Mouse (Mus musculus) CH12.LX (cell line): Measurements from ENCODE around the gene Gm20388. TPM values are rescaled to one million over a fixed set of nuclear protein-coding genes. Genes with fewer than 3 reads are reported as not detected.

Source experiments
- DNase-seq: peaks from one replicate; pipeline ENCODE4 v3.0.0-alpha.2; 2013; ENCODE audit errors: extremely low read depth
- H3K27ac ChIP-seq: 2 replicates; pipeline ENCODE4 v1.5.1; 2012; ENCODE audit warnings: low read depth, mild to moderate bottlenecking, control low read depth, moderate library complexity; ENCODE audit not compliant: insufficient read depth
- H3K27me3 ChIP-seq: replicated peaks from 2 replicates; pipeline ENCODE3; 2012; ENCODE audit warnings: inconsistent platforms
- H3K36me3 ChIP-seq, 2 experiments: replicated peaks in 1 of 2; 2 replicates each; pipeline versions ENCODE3 to v1.6.1; 2012; ENCODE audit warnings: inconsistent platforms in 1 of 2, low read length in 1 of 2, mild to moderate bottlenecking in 1 of 2, mixed read lengths in 1 of 2, moderate library complexity in 1 of 2; ENCODE audit not compliant: control insufficient read depth in 1 of 2, insufficient read depth in 1 of 2
- H3K4me1 ChIP-seq, 2 experiments: 2 replicates each; pipeline ENCODE4 v1.6.1; 2012; ENCODE audit warnings: inconsistent platforms in 1 of 2, moderate library complexity in 1 of 2; ENCODE audit not compliant: insufficient read depth in 2 of 2, control insufficient read depth in 1 of 2
- H3K4me2 ChIP-seq: 2 replicates; pipeline ENCODE4 v1.6.1; 2012; ENCODE audit warnings: low read depth, mild to moderate bottlenecking, control low read depth; ENCODE audit not compliant: poor library complexity, insufficient read depth, severe bottlenecking
- H3K4me3 ChIP-seq, 3 experiments: fragments of 150-350 bp in 1 of 3; sonication (generic) in 1 of 3; replicated peaks in 1 of 3; 2 replicates each; pipeline versions ENCODE3 to v1.5.1; 2011 to 2012; ENCODE audit warnings: low read depth in 2 of 3, low read length in 2 of 3, mild to moderate bottlenecking in 2 of 3, moderate library complexity in 2 of 3, control low read depth in 1 of 3, improper control_type of control experiment in 1 of 3, inconsistent platforms in 1 of 3, mixed read lengths in 1 of 3; ENCODE audit not compliant: poor library complexity in 1 of 3
- H3K79me2 ChIP-seq: replicated peaks from 2 replicates; pipeline ENCODE4 v1.6.1; 2012; ENCODE audit warnings: mild to moderate bottlenecking, moderate library complexity; ENCODE audit not compliant: control insufficient read depth, poor library complexity, insufficient read depth, severe bottlenecking; ENCODE audit errors: extremely low read depth
- H3K9ac ChIP-seq: 2 replicates; pipeline ENCODE4 v1.6.1; 2012; ENCODE audit warnings: low read depth, mild to moderate bottlenecking, control low read depth, moderate library complexity; ENCODE audit not compliant: insufficient read depth
- H3K9me3 ChIP-seq: replicated peaks from 2 replicates; pipeline ENCODE3; 2012; ENCODE audit warnings: low read length, inconsistent platforms, mixed read lengths
- CHD1 ChIP-seq: IDR thresholded peaks from 2 replicates; pipeline ENCODE4 v1.6.1; 2012; ENCODE audit warnings: low read depth, low read length, improper control_type of control experiment, inconsistent platforms
- EP300 ChIP-seq: IDR thresholded peaks from 2 replicates; pipeline ENCODE4 v1.6.1; 2011; ENCODE audit warnings: low read length, improper control_type of control experiment
- ETS1 ChIP-seq: conservative IDR thresholded peaks from 2 replicates; pipeline ENCODE4 v1.6.1; 2012; ENCODE audit warnings: low read depth, mild to moderate bottlenecking, inconsistent platforms, low read length, improper control_type of control experiment, moderate library complexity
- HCFC1 ChIP-seq: IDR thresholded peaks from 2 replicates; pipeline ENCODE4 v1.6.1; 2012; ENCODE audit warnings: low read depth, mild to moderate bottlenecking, inconsistent platforms, low read length, improper control_type of control experiment
- MAX ChIP-seq: IDR thresholded peaks from 2 replicates; pipeline ENCODE4 v1.6.1; 2011; ENCODE audit warnings: low read length, improper control_type of control experiment
- MYC ChIP-seq: IDR thresholded peaks from 2 replicates; pipeline ENCODE4 v1.6.1; 2011; ENCODE audit warnings: low read depth, mild to moderate bottlenecking, improper control_type of control experiment, low read length
- NELFE ChIP-seq: IDR thresholded peaks from 2 replicates; pipeline ENCODE4 v1.6.1; 2011; ENCODE audit warnings: low read depth, low read length, improper control_type of control experiment
- POLR2AphosphoS2 ChIP-seq: IDR thresholded peaks from 2 replicates; pipeline ENCODE4 v1.6.1; 2011; ENCODE audit warnings: low read depth, low read length, improper control_type of control experiment
- RCOR1 ChIP-seq: conservative IDR thresholded peaks from 2 replicates; pipeline ENCODE4 v1.6.1; 2012; ENCODE audit warnings: low read depth, mild to moderate bottlenecking, inconsistent platforms, low read length, improper control_type of control experiment
- SIN3A ChIP-seq: IDR thresholded peaks from 2 replicates; pipeline ENCODE4 v1.6.1; 2012; ENCODE audit warnings: low read length, improper control_type of control experiment, inconsistent platforms
- SMC3 ChIP-seq: IDR thresholded peaks from 2 replicates; pipeline ENCODE4 v1.6.1; 2011; ENCODE audit warnings: low read depth, low read length, improper control_type of control experiment
- TCF12 ChIP-seq: IDR thresholded peaks from 2 replicates; pipeline ENCODE4 v1.6.1; 2014; ENCODE audit warnings: low read depth, mild to moderate bottlenecking, inconsistent platforms, low read length, improper control_type of control experiment
- USF2 ChIP-seq: conservative IDR thresholded peaks from 2 replicates; pipeline ENCODE4 v1.6.1; 2011; ENCODE audit warnings: low read depth, low read length, improper control_type of control experiment
- ZC3H11A ChIP-seq: IDR thresholded peaks from 2 replicates; pipeline ENCODE4 v1.6.1; 2012; ENCODE audit warnings: low read depth, mild to moderate bottlenecking, inconsistent platforms, low read length, improper control_type of control experiment
- ZMIZ1 ChIP-seq: IDR thresholded peaks from 2 replicates; pipeline ENCODE4 v1.6.1; 2012; ENCODE audit warnings: low read depth, mild to moderate bottlenecking, inconsistent platforms, low read length, improper control_type of control experiment
- dilution Hi-C: fragments of 300-500 bp; cut with MboI; formaldehyde crosslinking; loops from 2 replicates; pipeline ENCODE4 v1.14.3; 2020; ENCODE audit warnings: low sequenced_read_pairs; ENCODE audit not compliant: extremely low pct_unique_long_range_greater_than_20kb, extremely low pct_ligation_motif_present
- in situ Hi-C: fragments of 300-500 bp; cut with MboI; formaldehyde crosslinking; loops from 3 replicates; pipeline ENCODE4 v1.14.3; 2019; ENCODE audit warnings: low sequenced_read_pairs, low pct_ligation_motif_present, low pct_unique_long_range_greater_than_20kb, mixed read lengths
- polyA plus RNA-seq: library from polyadenylated mRNA; unstranded; fragments of >175 nt; gene quantifications from 2 replicates; pipeline ENCODE4 v1.2.1, GENCODE M21; 2012; ENCODE audit warnings: low read depth; ENCODE audit not compliant: insufficient read length
- total RNA-seq, 2 experiments: library from RNA; depleted of rRNA; stranded (reverse); fragments of 300-350 nt in 1 of 2; fragments of >200 nt in 1 of 2; gene quantifications; 2 replicates each; pipeline ENCODE4 v1.2.3; 2012 to 2014

Gene Gm20388
- total and polyA plus RNA-seq, 3 experiments, result 14.8 to 26.3 (median 22.2) TPM

GRCm38 (mm10) chr8:120626461-120626860 lies 715.8 kb downstream of the Gm20388 start:
- Histone ChIP-seq H3K27me3 (peaks cover 28% of the 10 kb centered on the region), H3K36me3 (no peaks in the 10 kb centered on the region), H3K27ac (no peak overlapping the region), H3K4me3 (no peak overlapping the region), H3K9me3 (no peaks in the 10 kb centered on the region), H3K4me2 (no peak overlapping the region), H3K9ac (no peak overlapping the region), H3K4me1 (peaks cover 0 to 3% of the 10 kb centered on the region in 2 experiments; a peak in 1 of 4 replicates), H3K79me2 (no peaks in the 10 kb centered on the region)
- TF ChIP-seq ZMIZ1 (no peak), ETS1 (no peak), HCFC1 (no peak), MAX (no peak), MYC (no peak), RCOR1 (no peak), SIN3A (no peak)
- no peak for DNase-seq
- dilution Hi-C loops, result no loop called here
- in situ Hi-C loops, result no loop called here

GRCm38 (mm10) chr8:120627298-120627697 lies 716.7 kb downstream of the Gm20388 start:
- dilution Hi-C loops, result no loop called here
- Histone ChIP-seq H3K27me3 (peaks cover 36% of the 10 kb centered on the region), H3K79me2 (no peaks in the 10 kb centered on the region), H3K4me2 (no peak overlapping the region), H3K4me3 (no peak overlapping the region), H3K4me1 (peaks cover 0 to 3% of the 10 kb centered on the region in 2 experiments; a peak in 1 of 4 replicates), H3K36me3 (no peaks in the 10 kb centered on the region), H3K9ac (no peak overlapping the region), H3K27ac (no peak overlapping the region), H3K9me3 (peaks cover under 1% of the 10 kb centered on the region)
- no peak for DNase-seq
- TF ChIP-seq ETS1 (no peak), RCOR1 (no peak), SMC3 (no peak), HCFC1 (no peak), ZMIZ1 (no peak), NELFE (no peak), POLR2AphosphoS2 (no peak), TCF12 (no peak), EP300 (no peak), CHD1 (no peak), ZC3H11A (no peak), USF2 (no peak)
- in situ Hi-C loops, result no loop called here
